Mouse (Mus musculus): ENCODE data around the gene Faah. TPM values are rescaled to one million over a fixed set of nuclear protein-coding genes. Genes with fewer than 3 reads are reported as not detected.
A peak's percentile ranks its signal among the peaks of the same experiment; 100 is the strongest.

Faah gene
- 1.8 and 3.6 TPM in 2 replicates for total RNA-seq (2014; fragmentation: Nextera tagmentation)
- 1.3 and 2.1 TPM in 2 replicates for total RNA-seq (2017)

- ATAC-seq (replicated peaks; ENCODE audit: poor library complexity, severe bottlenecking): no peak
Observed at GRCm38 (mm10) chr4:116017902-116018746, at the start of gene Faah. Gene Faah (minus strand): TSS chr4:116017926.

GRCm38 (mm10) chr4:116063855-116064254, 46.1 kb upstream of the Faah start:
- ATAC-seq (replicated peaks; ENCODE audit: poor library complexity, severe bottlenecking): no peak

- no peak for ATAC-seq (replicated peaks; ENCODE audit: poor library complexity, severe bottlenecking)
Observed at GRCm38 (mm10) chr4:116059012-116059726, 41.4 kb upstream of the Faah start.

- ATAC-seq (replicated peaks; ENCODE audit: poor library complexity, severe bottlenecking): no peak
Observed at GRCm38 (mm10) chr4:116057559-116057958, 39.8 kb upstream of the Faah start.

GRCm38 (mm10) chr4:116053399-116053961, 35.8 kb upstream of the Faah start, which contains the start of gene Nsun4:
Gene Nsun4 (minus strand): TSS chr4:116053876.
- peak; percentile 93 for ATAC-seq (replicated peaks; ENCODE audit: poor library complexity, severe bottlenecking)

- peak; percentile 53 for ATAC-seq (replicated peaks; ENCODE audit: poor library complexity, severe bottlenecking)
Observed at GRCm38 (mm10) chr4:116052526-116053293, 35.0 kb upstream of the Faah start.

- ATAC-seq (replicated peaks; ENCODE audit: poor library complexity, severe bottlenecking): no peak
Observed at GRCm38 (mm10) chr4:116049211-116049610, 31.5 kb upstream of the Faah start.

GRCm38 (mm10) chr4:116048130-116048920, 30.6 kb upstream of the Faah start:
- ATAC-seq (replicated peaks; ENCODE audit: poor library complexity, severe bottlenecking): no peak

GRCm38 (mm10) chr4:116047681-116048080, 30.0 kb upstream of the Faah start:
- no peak for ATAC-seq (replicated peaks; ENCODE audit: poor library complexity, severe bottlenecking)

GRCm38 (mm10) chr4:116046604-116047003, 28.9 kb upstream of the Faah start:
- no peak for ATAC-seq (replicated peaks; ENCODE audit: poor library complexity, severe bottlenecking)

GRCm38 (mm10) chr4:116042186-116042585, 24.5 kb upstream of the Faah start:
- peak; percentile 97 for ATAC-seq (replicated peaks; ENCODE audit: poor library complexity, severe bottlenecking)

GRCm38 (mm10) chr4:116040466-116040865, 22.7 kb upstream of the Faah start:
- ATAC-seq (replicated peaks; ENCODE audit: poor library complexity, severe bottlenecking): no peak

- no peak for ATAC-seq (replicated peaks; ENCODE audit: poor library complexity, severe bottlenecking)
Observed at GRCm38 (mm10) chr4:116033374-116033773, 15.6 kb upstream of the Faah start.

GRCm38 (mm10) chr4:116032906-116033305, 15.2 kb upstream of the Faah start:
- 0 out of 2 replicates have a peak, but pooled peaks have one; percentile 20 for ATAC-seq (replicated peaks; ENCODE audit: poor library complexity, severe bottlenecking)

- peak; percentile 80 for ATAC-seq (replicated peaks; ENCODE audit: poor library complexity, severe bottlenecking)
Observed at GRCm38 (mm10) chr4:116017300-116017901, 325 bp downstream of the Faah start.

- ATAC-seq (replicated peaks; ENCODE audit: poor library complexity, severe bottlenecking): no peak
Observed at GRCm38 (mm10) chr4:116016862-116017299, 845 bp downstream of the Faah start.

- ATAC-seq (replicated peaks; ENCODE audit: poor library complexity, severe bottlenecking): no peak
Observed at GRCm38 (mm10) chr4:116016396-116016795, 1.3 kb downstream of the Faah start.

GRCm38 (mm10) chr4:116015996-116016395, 1.7 kb downstream of the Faah start:
- ATAC-seq (replicated peaks; ENCODE audit: poor library complexity, severe bottlenecking): no peak

GRCm38 (mm10) chr4:116015502-116015901, 2.2 kb downstream of the Faah start:
- no peak for ATAC-seq (replicated peaks; ENCODE audit: poor library complexity, severe bottlenecking)

Measured in granulocyte monocyte progenitor cell, adult 5-6 weeks (primary cell).